Mouse (Mus musculus) forebrain, embryonic 15.5 days (tissue): ENCODE data around the gene Olfr263. TPM values are rescaled to one million over a fixed set of nuclear protein-coding genes. Genes with fewer than 3 reads are reported as not detected.

Experiments
- ATAC-seq: fragments of 200-750 bp; cut with Nextera tagmentation; replicated peaks from 2 replicates; pipeline ENCODE4 v1.8.0; 2017; ENCODE audit warnings: mild to moderate bottlenecking, moderate TSS enrichment, moderate library complexity
- H3K27ac ChIP-seq: fragments of 300-500 bp; sonication (generic); replicated peaks from 2 replicates; pipeline ENCODE4 v1.5.1; 2015; ENCODE audit warnings: mild to moderate bottlenecking, inconsistent platforms
- H3K27me3 ChIP-seq: fragments of 300-500 bp; sonication (generic); 2 replicates; pipeline ENCODE4 v1.6.1; 2015; ENCODE audit warnings: inconsistent platforms
- H3K36me3 ChIP-seq: fragments of 300-500 bp; sonication (generic); 2 replicates; pipeline ENCODE4 v1.6.1; 2015; ENCODE audit warnings: mild to moderate bottlenecking, inconsistent platforms
- H3K4me1 ChIP-seq: fragments of 300-500 bp; sonication (generic); 2 replicates; pipeline ENCODE4 v1.6.1; 2015; ENCODE audit warnings: inconsistent platforms
- H3K4me2 ChIP-seq: fragments of 300-500 bp; sonication (generic); replicated peaks from 2 replicates; pipeline ENCODE4 v1.6.1; 2015; ENCODE audit warnings: mild to moderate bottlenecking, inconsistent platforms
- H3K4me3 ChIP-seq: fragments of 300-500 bp; sonication (generic); 2 replicates; pipeline ENCODE4 v1.5.1; 2015; ENCODE audit warnings: mild to moderate bottlenecking, inconsistent platforms
- H3K9ac ChIP-seq: fragments of 300-500 bp; sonication (generic); replicated peaks from 2 replicates; pipeline ENCODE4 v1.6.1; 2015; ENCODE audit warnings: mild to moderate bottlenecking, inconsistent platforms
- H3K9me3 ChIP-seq: fragments of 300-500 bp; sonication (generic); 2 replicates; pipeline ENCODE4 v1.6.1; 2016; ENCODE audit warnings: inconsistent platforms
- WGBS: fragments of 180-500 bp; shearing (Covaris S2); methylation state at CpG from one replicate; pipeline ENCODE4 v1.1.7; 2015; ENCODE audit warnings: mixed read lengths; 5-methylcytosine and 5-hydroxymethylcytosine counted together
- polyA plus RNA-seq: library from polyadenylated mRNA; unstranded; fragments of >200 nt; fragmentation: Nextera tagmentation; extraction: Ambion mirVana; gene quantifications from 2 replicates; pipeline ENCODE4 v1.2.1, GENCODE M21; 2015

Olfr263 gene
- polyA plus RNA-seq, 1 experiment from 2014 or later: not detected

DNA sequence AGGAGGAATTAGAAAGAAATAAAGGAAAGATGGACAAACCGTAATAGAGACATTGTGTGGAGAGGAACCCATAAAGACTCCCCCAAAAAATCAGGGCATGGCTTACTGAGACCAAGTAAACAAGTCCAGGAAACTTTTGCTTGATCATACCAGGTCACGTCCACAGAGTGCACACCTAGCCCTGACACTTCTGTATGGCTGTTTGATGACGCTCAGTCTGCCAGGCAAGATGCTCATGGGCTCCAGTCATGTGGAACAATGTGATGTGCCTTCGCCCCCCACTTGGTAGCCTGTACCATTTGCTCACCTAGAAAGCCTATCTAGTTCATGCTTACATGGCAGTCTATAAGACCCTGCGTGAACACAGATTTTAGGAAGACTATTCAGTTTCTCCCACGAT is 53.6 kb downstream of the Olfr263 start:
- no peak for ATAC-seq
- Histone ChIP-seq H3K9me3 (no peaks in the 10 kb centered on the region), H3K27ac (no peak overlapping the region), H3K9ac (no peak overlapping the region), H3K4me3 (no peak overlapping the region), H3K4me2 (no peak overlapping the region), H3K36me3 (peaks cover 58% of the 10 kb centered on the region), H3K4me1 (peaks cover 36% of the 10 kb centered on the region), H3K27me3 (no peaks in the 10 kb centered on the region)
- WGBS: 94% methylated on average over 6 of the region's 6 CpGs

DNA sequence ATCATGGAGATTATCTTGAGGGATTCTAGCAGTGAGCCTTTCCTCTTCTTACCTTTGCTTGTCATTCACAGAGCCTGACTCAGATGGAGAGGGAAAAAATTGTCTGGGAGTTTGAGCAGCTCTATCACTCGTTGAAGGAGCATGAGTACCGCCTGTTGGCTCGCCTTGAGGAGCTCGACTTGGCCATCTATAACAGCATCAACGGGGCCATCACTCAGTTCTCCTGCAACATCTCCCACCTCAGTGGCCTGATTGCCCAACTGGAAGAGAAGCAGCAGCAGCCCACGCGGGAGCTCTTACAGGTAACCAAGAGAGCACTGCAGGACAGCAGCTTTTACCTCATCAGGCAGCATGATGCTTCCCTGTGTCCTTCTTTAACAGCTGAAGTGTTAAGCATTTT is 54.2 kb downstream of the Olfr263 start:
- 94% methylated on average over 7 of the region's 7 CpGs for WGBS

DNA sequence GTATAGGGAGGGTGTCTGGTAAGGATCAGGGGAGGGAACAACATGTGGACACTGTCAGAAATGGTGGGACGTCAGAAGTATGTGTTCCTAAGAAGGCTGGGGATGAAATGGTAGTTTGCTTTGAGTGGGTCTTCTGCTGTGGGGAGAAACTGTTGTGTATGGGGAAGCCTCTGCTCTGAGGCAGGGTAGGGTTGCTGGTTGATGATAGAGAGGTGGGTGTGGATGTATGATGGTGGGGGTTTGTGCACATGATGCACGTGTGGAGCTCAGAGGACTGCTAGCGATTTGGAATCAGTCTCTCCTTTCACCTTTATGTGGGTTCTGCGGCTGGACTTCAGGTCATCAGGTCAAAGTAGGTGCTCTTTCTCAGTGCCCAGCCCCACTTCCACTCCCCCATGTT is 56.1 kb downstream of the Olfr263 start:
- no peak for ATAC-seq
- Histone ChIP-seq H3K9ac (no peak overlapping the region), H3K36me3 (peaks cover 83% of the 10 kb centered on the region), H3K27me3 (no peaks in the 10 kb centered on the region), H3K4me1 (peaks cover 28% of the 10 kb centered on the region), H3K9me3 (no peaks in the 10 kb centered on the region), H3K4me3 (no peak overlapping the region), H3K4me2 (no peak overlapping the region), H3K27ac (no peak overlapping the region)
- WGBS: 89% methylated on average over 4 of the region's 4 CpGs

More for the DNA sequence above, 54.2 kb downstream of the Olfr263 start:
- Histone ChIP-seq H3K4me3 (no peak overlapping the region), H3K4me1 (peaks cover 34% of the 10 kb centered on the region), H3K9me3 (no peaks in the 10 kb centered on the region), H3K36me3 (peaks cover 64% of the 10 kb centered on the region), H3K27ac (no peak overlapping the region), H3K27me3 (no peaks in the 10 kb centered on the region), H3K4me2 (no peak overlapping the region), H3K9ac (no peak overlapping the region)
- ATAC-seq: no peak

Other genes starting within 250 kb of the Olfr263 start
- gene Olfr1370, start 54.7 kb upstream of the Olfr263 start, polyA plus RNA-seq: not detected in 2 replicates
- gene Olfr1369-ps1, start 18.2 kb upstream of the Olfr263 start, polyA plus RNA-seq: 0.06 TPM in 1 of 2 replicates, not detected in the other
- not detected in 2 replicates for gene Olfr1368, start 16.2 kb downstream of the Olfr263 start, polyA plus RNA-seq
- gene Trim27, start 49.8 kb downstream of the Olfr263 start, polyA plus RNA-seq: 98.8 and 101 TPM in 2 replicates
- gene Gpx5, start 163.1 kb downstream of the Olfr263 start, polyA plus RNA-seq: not detected in 2 replicates
- gene Gpx6, start 182.5 kb downstream of the Olfr263 start, polyA plus RNA-seq: not detected in 2 replicates
- not detected in 2 replicates for gene Olfr1367, start 217.3 kb downstream of the Olfr263 start, polyA plus RNA-seq
- 16.4 and 16.7 TPM in 2 replicates for gene Zscan12, start 233.2 kb downstream of the Olfr263 start, polyA plus RNA-seq